Mouse (Mus musculus) stomach, postnatal 0 days (tissue): ENCODE data around the gene Sik3. TPM values are rescaled to one million over a fixed set of nuclear protein-coding genes. Genes with fewer than 3 reads are reported as not detected.

Experiments used
- ATAC-seq: fragments of 200-750 bp; cut with Nextera tagmentation; 2 replicates; pipeline ENCODE4 v1.8.0; 2017; ENCODE audit not compliant: low FRiP score, low TSS enrichment
- DNase-seq: peaks from one replicate; pipeline ENCODE4 v3.0.0-alpha.2; 2016; ENCODE audit warnings: low spot score
- H3K27ac ChIP-seq: fragments of 300-500 bp; sonication (generic); replicated peaks from 2 replicates; pipeline ENCODE4 v1.5.1; 2014; ENCODE audit warnings: mild to moderate bottlenecking, control low read depth
- H3K27me3 ChIP-seq: fragments of 300-500 bp; sonication (generic); 2 replicates; pipeline ENCODE4 v1.6.1; 2014; ENCODE audit warnings: low read length; ENCODE audit not compliant: control insufficient read depth, insufficient read depth
- H3K36me3 ChIP-seq: fragments of 300-500 bp; sonication (generic); 2 replicates; pipeline ENCODE4 v1.6.1; 2014; ENCODE audit warnings: low read length, mixed read lengths; ENCODE audit not compliant: control insufficient read depth, insufficient read depth
- H3K4me1 ChIP-seq: fragments of 300-500 bp; sonication (generic); replicated peaks from 2 replicates; pipeline ENCODE4 v1.6.1; 2014; ENCODE audit warnings: antibody characterized with exemption; ENCODE audit not compliant: control insufficient read depth, insufficient read depth
- H3K4me2 ChIP-seq: fragments of 300-500 bp; sonication (generic); replicated peaks from 2 replicates; pipeline ENCODE4 v1.6.1; 2014; ENCODE audit warnings: low read depth, mild to moderate bottlenecking, control low read depth, moderate library complexity
- H3K4me3 ChIP-seq: fragments of 300-500 bp; sonication (generic); 2 replicates; pipeline ENCODE4 v1.5.1; 2014; ENCODE audit warnings: low read depth, low read length, control low read depth
- H3K9ac ChIP-seq: fragments of 300-500 bp; sonication (generic); 2 replicates; pipeline ENCODE4 v1.6.1; 2014; ENCODE audit warnings: mild to moderate bottlenecking, low read length, control low read depth, mixed read lengths
- H3K9me3 ChIP-seq: fragments of 300-500 bp; sonication (generic); 2 replicates; pipeline ENCODE4 v1.6.1; 2016; ENCODE audit warnings: low read length; ENCODE audit not compliant: control insufficient read depth
- CTCF ChIP-seq: IDR thresholded peaks from 2 replicates; pipeline ENCODE4 v1.5.1; 2016; ENCODE audit warnings: antibody characterized with exemption, low read depth, mild to moderate bottlenecking, moderate library complexity
- EP300 ChIP-seq: optimal IDR thresholded peaks from 2 replicates; pipeline ENCODE3; 2016; ENCODE audit warnings: antibody characterized with exemption
- WGBS: fragments of 180-500 bp; shearing (Covaris S2); extraction: QIAGEN DNeasy Blood & Tissue Kit; methylation state at CpG from one replicate; pipeline ENCODE4 v1.1.7; 2014; 5-methylcytosine and 5-hydroxymethylcytosine counted together
- polyA plus RNA-seq: library from polyadenylated mRNA; unstranded; fragments of >200 nt; fragmentation: Nextera tagmentation; extraction: Ambion mirVana; gene quantifications from 2 replicates; pipeline ENCODE4 v1.2.1, GENCODE M21; 2015

The Sik3 gene
- polyA plus RNA-seq, 1 experiment from 2014 or later: 6.8 TPM

DNA sequence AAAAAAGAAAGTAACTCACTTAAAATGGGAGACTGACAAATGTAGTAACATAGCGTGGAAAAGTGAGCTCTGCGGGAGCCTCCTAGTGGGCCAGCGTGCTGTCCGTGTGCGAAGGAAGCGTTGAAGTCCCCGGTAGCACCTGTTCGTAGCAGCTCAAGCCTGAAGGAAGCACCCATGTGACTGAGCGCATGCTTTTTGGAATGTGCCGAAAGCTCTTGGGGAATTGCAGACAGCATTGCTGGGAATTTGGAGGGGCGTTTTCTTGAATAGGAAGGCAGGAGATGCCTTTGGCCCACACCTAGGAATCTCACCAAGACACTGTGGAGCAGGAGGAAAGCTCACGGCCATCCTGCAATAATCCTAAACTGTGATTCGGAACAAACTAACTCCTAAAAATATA, 26.2 kb downstream of the Sik3 start:
- no peak for DNase-seq
- H3K27ac ChIP-seq: no peak overlapping the region
- no peaks in the 10 kb centered on the region for H3K9me3 ChIP-seq
- ATAC-seq: no peak
- no peaks in the 10 kb centered on the region for H3K36me3 ChIP-seq
- peaks cover 2% of the 10 kb centered on the region; the same call in 1 of the 2 replicates for H3K4me1 ChIP-seq
- WGBS: 92% methylated on average over 13 of the region's 13 CpGs
- no peak for TF ChIP-seq EP300
- no peak for TF ChIP-seq CTCF
- H3K27me3 ChIP-seq: no peaks in the 10 kb centered on the region
- H3K4me3 ChIP-seq: no peak overlapping the region
- no peak overlapping the region for H3K9ac ChIP-seq
- no peak overlapping the region for H3K4me2 ChIP-seq

DNA sequence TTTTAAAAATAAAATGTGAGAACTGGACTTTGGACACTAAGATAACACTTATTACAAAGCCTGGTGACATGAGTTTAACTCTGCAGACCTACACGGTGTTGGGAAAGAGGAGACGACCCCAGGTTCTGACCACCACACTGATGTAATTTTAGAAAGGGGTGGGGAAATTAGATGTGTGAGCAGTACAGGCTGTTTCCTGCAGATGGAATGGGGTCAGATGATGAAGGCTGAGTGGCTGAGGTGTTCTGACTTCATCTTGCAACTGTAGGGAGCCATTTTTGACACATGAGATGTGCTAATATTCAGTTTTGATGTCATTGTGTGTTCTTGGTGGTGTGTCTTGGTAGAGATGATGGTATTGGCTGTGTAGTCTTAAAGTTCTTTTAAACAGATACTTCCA, 28.6 kb downstream of the Sik3 start:
- ATAC-seq (no peak), DNase-seq (no peak)
- TF ChIP-seq EP300 (no peak), CTCF (no peak)
- H3K36me3 ChIP-seq: no peaks in the 10 kb centered on the region
- no peak overlapping the region for H3K4me3 ChIP-seq
- H3K4me1 ChIP-seq: no peaks in the 10 kb centered on the region
- H3K9me3 ChIP-seq: no peaks in the 10 kb centered on the region
- no peak overlapping the region for H3K4me2 ChIP-seq
- H3K27me3 ChIP-seq: no peaks in the 10 kb centered on the region
- 76% methylated on average over 2 of the region's 2 CpGs for WGBS
- H3K27ac ChIP-seq: no peak overlapping the region
- no peak overlapping the region for H3K9ac ChIP-seq

DNA sequence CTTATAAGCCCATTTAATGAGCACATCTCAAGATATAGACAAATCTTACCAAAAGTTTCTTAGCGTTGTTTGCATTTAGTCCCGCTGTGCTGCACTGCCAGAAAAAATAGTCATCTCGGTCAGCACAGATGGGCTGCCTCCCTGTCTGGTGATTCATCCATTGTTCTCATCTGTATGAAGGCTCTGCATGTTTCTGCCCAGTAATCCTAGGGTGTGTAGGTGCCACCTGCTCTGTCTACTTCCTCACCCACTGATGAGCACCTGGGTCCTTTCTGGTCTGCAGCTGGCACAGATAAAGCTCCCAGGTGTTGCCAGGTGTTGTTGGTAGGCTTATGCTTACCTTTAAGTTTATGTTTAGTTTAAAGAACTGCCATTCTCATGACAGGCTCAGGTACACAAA, 29.8 kb downstream of the Sik3 start:
- H3K4me2 ChIP-seq: no peak overlapping the region
- ATAC-seq (no peak), DNase-seq (no peak)
- WGBS: 65% methylated on average over 3 of the region's 3 CpGs
- no peak overlapping the region for H3K4me3 ChIP-seq
- H3K9me3 ChIP-seq: no peaks in the 10 kb centered on the region
- no peaks in the 10 kb centered on the region for H3K36me3 ChIP-seq
- TF ChIP-seq CTCF (no peak), EP300 (no peak)
- no peak overlapping the region for H3K27ac ChIP-seq
- no peaks in the 10 kb centered on the region for H3K27me3 ChIP-seq
- H3K9ac ChIP-seq: no peak overlapping the region
- H3K4me1 ChIP-seq: no peaks in the 10 kb centered on the region

DNA sequence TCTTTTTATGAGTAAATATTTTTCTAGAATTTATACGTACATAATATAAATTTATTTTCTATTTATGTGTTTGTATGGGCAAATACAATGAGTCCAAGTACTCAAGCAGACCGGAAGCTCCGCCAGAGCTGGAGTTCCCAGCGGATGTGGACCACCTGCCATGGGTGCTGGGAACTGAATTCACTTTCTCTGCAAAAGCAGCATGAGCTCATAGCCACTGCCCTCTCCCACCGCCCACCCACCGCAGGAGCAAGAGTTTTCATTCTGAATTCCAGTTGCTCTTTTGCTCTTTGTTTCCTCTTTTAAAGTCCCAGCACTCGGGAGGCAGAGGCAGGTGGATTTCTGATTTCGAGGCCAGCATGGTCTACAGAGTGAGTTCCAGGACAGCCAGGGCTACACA, 31.0 kb downstream of the Sik3 start:
- ATAC-seq (no peak), DNase-seq (no peak)
- H3K4me1 ChIP-seq: no peaks in the 10 kb centered on the region
- no peak overlapping the region for H3K27ac ChIP-seq
- WGBS: 93% methylated on average over 8 of the region's 8 CpGs
- H3K36me3 ChIP-seq: no peaks in the 10 kb centered on the region
- TF ChIP-seq CTCF: no peak
- no peak for TF ChIP-seq EP300
- H3K9ac ChIP-seq: no peak overlapping the region
- no peaks in the 10 kb centered on the region for H3K27me3 ChIP-seq
- H3K9me3 ChIP-seq: no peaks in the 10 kb centered on the region
- no peak overlapping the region for H3K4me3 ChIP-seq
- H3K4me2 ChIP-seq: no peak overlapping the region

DNA sequence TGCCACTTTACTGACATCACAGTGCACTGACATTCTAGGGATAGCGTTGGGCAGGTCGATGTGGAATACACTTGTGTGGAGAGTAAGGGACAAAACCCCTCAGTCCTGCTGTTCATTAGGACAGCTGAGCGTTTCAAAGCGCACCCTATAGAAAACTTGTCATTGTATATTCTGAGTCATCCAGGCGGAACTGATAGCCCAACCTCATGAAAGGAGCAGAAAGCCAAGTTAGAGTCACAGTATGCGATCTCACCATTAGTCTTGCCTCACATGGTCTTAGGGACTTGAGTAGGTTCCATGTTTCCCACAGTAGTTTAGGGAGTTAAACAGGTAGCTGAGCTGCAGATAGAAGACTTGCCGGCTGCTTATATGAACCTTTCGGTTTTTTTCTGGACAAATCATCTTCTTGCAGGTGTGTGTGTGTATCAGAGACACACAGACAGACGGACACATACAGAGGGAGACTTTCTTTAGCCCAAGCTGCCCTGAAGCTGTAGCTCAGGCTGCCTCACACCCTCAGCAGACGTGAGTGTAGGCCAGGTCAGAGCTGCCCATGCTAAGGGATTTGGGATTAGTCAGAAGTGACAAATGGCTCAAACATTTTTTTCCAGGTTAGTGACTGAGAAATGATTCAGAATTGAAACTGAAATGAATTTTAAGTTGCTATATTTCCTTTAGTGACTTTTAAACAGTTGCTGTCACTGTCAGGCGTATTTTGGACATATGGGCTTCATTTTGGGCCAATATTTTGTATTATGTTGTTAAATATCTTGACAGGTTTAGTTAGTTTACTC, 34.3 kb downstream of the Sik3 start:
- TF ChIP-seq EP300 (no peak), CTCF (no peak)
- no peaks in the 10 kb centered on the region for H3K9me3 ChIP-seq
- no peaks in the 10 kb centered on the region for H3K27me3 ChIP-seq
- 77% methylated on average over 11 of the region's 11 CpGs for WGBS
- ATAC-seq (peak; percentile 47; the same call in 1 of the 2 replicates), DNase-seq (no peak)
- H3K4me2 ChIP-seq: no peak overlapping the region
- 0 out of 2 replicates have a peak overlapping the region, but pooled peaks have one; percentile 1 for H3K27ac ChIP-seq
- no peak overlapping the region for H3K4me3 ChIP-seq
- 0 out of 2 replicates have a peak, but pooled peaks cover 2% of the 10 kb centered on the region for H3K4me1 ChIP-seq
- H3K36me3 ChIP-seq: no peaks in the 10 kb centered on the region
- no peak overlapping the region for H3K9ac ChIP-seq

DNA sequence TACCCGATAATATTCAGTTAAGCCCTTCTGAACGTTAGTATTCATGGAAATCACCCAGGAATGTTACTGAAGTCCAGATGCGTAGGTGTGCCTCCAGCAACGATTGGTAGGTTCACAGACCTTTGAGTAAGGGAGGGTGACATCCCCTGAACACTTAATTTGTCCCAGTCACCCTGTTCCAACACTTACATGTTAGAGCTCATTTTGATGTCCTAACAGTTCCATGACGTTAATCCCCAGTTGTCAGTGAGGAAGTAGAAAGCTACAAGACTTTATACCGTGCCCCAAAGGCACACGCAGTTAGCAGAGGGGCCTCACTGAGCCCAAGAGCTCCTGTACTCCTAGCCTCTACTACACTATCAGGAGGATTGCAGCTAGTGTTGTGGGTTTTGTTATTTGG, 36.9 kb downstream of the Sik3 start:
- H3K4me3 ChIP-seq: no peak overlapping the region
- no peak for ATAC-seq
- no peak for DNase-seq
- WGBS: 55% methylated on average over 7 of the region's 7 CpGs
- no peaks in the 10 kb centered on the region for H3K27me3 ChIP-seq
- no peak overlapping the region for H3K9ac ChIP-seq
- no peaks in the 10 kb centered on the region for H3K36me3 ChIP-seq
- peak overlapping the region; percentile 31 for H3K27ac ChIP-seq
- TF ChIP-seq CTCF (no peak), EP300 (no peak)
- 0 out of 2 replicates have a peak, but pooled peaks cover 2% of the 10 kb centered on the region for H3K4me1 ChIP-seq
- no peak overlapping the region for H3K4me2 ChIP-seq
- no peaks in the 10 kb centered on the region for H3K9me3 ChIP-seq
